Mouse (Mus musculus) spleen, postnatal 36 days (tissue): ENCODE measurements around the gene Vmn2r96.
A peak's percentile ranks its signal among the peaks of the same experiment; 100 is the strongest.
"Not testable (repeated sequence)": the region's sequence is repeated elsewhere in the genome, so short reads cannot be mapped to it uniquely, and the experiment has no call there.

Experiments
- DNase-seq, 2 experiments: peaks; one replicate each; pipeline ENCODE4 v3.0.0; 2022; ENCODE audit warnings: low spot score in 2 of 2, mixed read lengths in 1 of 2

Gene Vmn2r96

GRCm38 (mm10) chr17:18572851-18573250 lies at the start of gene Vmn2r96:
Gene Vmn2r96, plus strand, starts transcription at chr17:18573151.
- DNase-seq = not testable (repeated sequence)

- no peak for DNase-seq
These were observed 49.6 kb upstream of the Vmn2r96 start for GRCm38 (mm10) chr17:18523371-18523770.

DNA sequence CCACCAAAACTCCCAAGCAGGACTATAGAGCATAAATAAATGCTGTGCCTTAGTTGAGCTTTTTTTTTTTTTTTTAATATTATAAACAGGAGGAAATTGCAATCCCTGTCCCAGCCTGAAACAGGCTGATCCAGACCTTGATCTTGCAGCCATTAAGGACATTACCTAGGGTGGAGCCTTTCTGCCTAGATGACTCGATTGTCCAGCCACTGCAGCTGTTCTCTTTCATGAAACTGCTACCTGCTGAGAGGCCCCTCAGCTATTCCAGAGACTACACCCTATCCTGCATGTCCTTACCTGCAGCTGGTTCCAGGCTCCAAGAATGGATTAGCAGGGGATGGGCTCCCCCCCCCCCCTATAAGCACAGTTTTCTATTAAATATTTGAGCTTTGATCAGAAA lies 49.0 kb upstream of the Vmn2r96 start:
- no peak for DNase-seq

- DNase-seq = peak; percentile 73
These were observed 14.5 kb upstream of the Vmn2r96 start for GRCm38 (mm10) chr17:18558212-18559158.

- DNase-seq = not testable (repeated sequence)
These were observed 6.8 kb upstream of the Vmn2r96 start for GRCm38 (mm10) chr17:18566186-18566585.

- DNase-seq = peak in 1 of 2 experiments; percentile 2
These were observed 42.2 kb downstream of the Vmn2r96 start for GRCm38 (mm10) chr17:18615151-18615550.

DNA sequence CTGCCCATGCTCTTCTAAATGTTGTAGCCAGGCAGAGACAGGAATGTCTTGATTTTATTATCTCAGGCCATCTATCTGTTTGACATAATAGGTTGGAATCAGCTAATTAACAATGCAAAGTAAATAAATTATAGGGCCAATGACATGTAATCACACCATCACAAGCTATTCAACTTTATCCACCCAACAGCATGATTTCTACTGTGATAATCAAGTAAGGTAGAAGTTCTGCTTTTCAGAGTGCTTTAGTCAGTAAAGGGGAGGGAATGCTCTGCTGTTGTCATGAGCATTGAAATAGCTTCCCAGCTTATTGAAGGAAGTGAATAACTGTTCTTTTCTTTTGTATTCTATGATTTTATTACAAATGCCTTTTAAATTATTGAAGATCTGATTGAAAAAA lies 53.6 kb downstream of the Vmn2r96 start:
- DNase-seq = no peak
